Mouse (Mus musculus) cerebellum, adult 9-10 months (tissue): ENCODE data around the gene Acvr1.
A peak's percentile ranks its signal among the peaks of the same experiment; 100 is the strongest.

Experiments used
- DNase-seq: peaks from one replicate; pipeline ENCODE4 v3.0.0; 2022

The Acvr1 gene

GRCm38 (mm10) chr2:58516920-58517319 is 50.0 kb downstream of the Acvr1 start:
- no peak for DNase-seq

DNA sequence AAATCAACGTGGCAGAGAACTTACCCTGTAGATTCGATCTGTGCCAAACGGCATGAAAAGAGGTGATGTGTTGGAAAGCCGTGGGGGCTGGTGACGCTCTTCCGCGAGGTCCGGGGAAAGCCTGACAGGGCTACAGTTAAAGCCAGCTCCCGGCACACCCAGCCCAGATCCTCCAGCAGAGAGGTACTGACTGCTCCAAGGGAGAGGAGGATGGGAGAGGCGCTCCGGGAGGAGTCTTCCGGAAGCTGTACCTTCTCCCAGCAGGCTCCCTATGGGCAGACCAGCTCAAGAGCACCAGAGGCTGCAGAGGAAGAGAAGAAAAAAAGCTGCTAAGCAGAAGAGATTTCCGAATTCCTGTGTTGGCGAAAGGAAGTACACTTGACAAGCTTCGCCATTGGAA is 51.0 kb downstream of the Acvr1 start:
- no peak for DNase-seq

DNA sequence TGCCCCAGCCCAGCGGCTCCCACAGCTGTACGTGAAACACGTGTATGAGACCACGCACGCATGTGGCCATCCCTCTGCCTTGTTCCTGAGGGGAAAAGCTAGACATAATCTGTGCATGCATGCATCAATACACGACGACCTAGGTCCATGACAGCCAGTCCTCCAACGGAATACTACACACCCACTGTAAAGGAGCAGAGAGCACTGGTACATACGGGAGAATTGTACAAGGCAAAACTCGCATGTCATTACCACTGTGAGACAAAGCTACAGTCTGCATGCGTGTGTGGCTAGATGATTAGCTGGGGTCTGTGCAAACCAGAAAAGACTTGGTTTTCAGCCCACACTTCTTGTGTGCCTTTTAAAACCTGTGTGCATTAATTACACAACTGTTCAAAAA is 52.5 kb downstream of the Acvr1 start:
- DNase-seq = no peak

DNA sequence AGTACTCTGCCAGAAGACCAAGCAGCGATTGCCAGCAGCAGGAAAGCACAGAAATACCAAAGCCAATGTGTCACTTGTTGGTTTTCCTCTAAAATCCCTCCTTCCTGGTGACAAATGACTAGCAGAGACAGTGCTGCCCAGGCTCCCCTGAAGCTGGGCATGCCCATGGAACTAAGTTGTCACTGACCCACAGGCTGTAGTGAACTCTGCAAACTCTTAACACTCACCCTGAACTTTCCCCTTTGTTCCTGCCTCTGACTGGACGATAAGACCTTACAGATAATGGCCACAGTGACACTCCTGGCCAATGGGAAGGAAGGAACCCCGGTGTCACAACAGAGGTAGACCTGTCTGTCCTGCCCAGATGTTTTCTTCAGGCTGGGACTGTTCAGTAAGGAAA is 53.7 kb downstream of the Acvr1 start:
- DNase-seq = no peak

DNA sequence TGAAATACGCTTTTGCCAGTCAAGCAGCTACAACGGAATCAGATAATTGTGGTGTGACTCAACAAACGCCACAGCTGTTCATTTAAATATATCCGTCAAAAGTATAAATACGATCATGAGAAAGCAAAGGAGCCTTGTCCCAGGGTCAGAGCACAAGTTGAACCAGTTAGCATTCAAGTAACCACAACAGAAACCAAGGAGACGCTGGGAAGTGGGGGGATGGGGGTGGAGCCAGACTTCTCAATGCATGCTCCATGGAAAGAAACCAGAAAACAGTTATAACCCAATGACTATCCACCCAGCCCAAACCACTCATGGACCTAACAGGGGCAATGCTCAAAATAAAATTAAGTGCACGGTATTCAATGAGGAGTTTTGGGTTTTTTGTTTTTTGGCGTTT is 56.8 kb downstream of the Acvr1 start:
- no peak for DNase-seq

DNA sequence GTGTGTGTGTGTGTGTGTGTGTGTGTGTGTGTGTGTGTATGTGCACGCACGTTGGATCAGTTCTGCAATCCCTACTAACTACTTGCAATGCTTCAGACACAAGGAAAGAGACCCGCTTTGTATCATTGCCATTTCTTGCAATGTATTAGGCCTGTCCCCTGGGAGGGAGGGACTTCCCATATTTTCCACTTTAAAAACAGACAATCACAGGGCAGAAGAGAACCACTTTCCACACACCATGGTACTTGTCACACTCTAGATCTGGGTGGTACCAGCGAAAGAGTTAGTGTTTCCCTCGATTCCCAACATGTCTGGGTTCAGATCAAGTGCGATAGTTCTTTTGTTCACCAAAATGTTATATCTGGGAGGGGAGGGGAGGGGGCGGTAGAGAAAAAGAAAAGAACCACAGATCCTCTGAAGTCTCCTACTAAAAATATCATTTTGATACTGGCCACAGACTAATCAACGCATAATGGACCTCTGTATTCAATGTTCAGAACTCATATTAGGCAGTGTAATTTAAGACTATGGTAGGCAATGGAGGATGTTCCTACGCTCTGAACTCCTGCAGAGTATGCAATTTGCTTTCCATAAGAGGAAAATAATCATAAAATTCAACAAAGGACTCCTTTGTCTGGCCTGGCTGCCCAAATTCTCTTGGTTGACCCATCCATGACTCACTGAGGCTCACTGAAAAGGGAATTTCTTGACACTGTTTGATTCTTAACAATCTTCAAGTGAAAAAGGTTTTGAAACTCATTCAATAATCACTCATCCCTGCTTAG is 61.5 kb downstream of the Acvr1 start:
- DNase-seq = no peak

GRCm38 (mm10) chr2:58496647-58497410 is 70.1 kb downstream of the Acvr1 start:
- no peak for DNase-seq

DNA sequence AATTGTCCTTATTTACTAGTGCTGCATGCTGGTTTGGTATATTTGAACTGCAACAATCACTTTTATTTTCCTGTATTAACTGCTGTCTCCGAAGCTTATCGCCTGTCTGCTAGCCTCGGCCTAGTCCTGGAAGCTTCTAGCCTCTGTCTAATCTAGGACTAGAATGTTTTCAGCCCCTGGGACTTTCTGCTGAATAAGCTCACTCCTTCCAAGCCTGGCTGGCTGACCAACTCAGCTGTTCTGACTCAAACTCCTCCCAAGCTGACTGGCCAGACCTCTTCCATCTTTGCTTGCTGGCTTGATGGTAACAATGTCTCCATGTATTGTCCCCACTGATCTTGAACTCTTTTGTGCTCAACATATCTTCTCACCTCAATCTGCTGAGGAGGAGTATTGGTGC is 71.7 kb downstream of the Acvr1 start:
- DNase-seq = no peak

DNA sequence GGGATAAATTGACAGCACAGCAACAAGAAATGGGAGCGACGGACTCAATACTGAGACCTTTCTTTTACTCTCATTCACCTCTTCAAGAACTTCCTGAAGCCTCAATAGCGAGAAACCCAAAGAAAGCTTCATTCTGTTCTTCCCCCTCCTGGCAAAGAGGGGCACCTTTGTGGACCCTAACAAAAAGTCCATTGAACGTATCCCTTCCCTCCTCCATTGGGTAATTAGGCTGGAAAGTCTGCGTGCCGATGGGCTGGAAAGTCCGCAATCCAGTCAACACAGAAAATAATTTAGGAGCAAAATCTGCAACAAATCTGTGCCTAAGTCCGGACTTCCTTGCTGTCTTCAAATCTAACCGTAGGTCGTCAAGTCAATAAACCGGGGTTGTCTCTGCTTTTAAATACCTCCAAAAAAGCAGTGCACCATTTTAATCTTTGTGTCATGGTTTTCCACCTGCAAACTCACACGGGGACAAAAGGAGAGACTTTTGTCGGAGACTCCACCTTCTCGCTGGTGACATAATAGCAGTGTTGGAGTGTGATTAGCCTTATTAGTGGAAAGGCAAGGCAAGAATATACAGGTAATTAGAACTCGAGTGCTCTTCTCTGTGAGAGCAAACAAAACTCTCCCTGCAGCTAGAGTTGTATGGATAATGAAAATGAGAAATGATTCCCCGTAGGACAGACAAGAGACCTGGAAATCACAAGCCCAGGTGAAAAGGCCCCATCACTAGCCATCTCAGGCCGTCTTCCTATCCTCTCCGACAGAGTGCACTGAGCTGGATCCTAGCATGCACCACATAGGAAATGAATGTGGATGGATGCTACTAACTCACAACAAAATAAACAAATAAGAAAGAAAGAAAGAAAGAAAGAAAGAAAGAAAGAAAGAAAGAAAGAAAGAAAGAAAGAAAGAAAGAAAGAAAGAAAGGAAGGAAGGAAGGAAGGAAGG is 73.0 kb downstream of the Acvr1 start:
- no peak for DNase-seq

GRCm38 (mm10) chr2:58489275-58489674 is 77.7 kb downstream of the Acvr1 start:
- DNase-seq = peak; percentile 40

- no peak for DNase-seq
These were observed 78.6 kb downstream of the Acvr1 start for GRCm38 (mm10) chr2:58488404-58488803.

DNA sequence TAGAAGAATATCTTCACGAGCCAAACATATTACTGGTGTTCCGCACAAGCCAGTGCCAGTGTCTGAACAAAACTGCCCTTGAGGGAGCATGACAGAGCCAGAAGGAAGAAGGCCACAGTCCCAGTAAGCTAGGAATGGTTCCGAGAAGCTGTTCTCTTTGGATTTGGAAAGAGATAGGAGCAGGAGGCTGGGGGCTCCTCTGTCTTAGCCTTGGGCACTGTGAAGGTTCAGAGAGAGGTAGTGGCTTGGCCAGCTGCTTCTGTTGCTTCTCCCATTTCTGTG is 79.7 kb downstream of the Acvr1 start:
- DNase-seq = no peak

- DNase-seq = no peak
These were observed 80.3 kb downstream of the Acvr1 start for GRCm38 (mm10) chr2:58486441-58487278.

DNA sequence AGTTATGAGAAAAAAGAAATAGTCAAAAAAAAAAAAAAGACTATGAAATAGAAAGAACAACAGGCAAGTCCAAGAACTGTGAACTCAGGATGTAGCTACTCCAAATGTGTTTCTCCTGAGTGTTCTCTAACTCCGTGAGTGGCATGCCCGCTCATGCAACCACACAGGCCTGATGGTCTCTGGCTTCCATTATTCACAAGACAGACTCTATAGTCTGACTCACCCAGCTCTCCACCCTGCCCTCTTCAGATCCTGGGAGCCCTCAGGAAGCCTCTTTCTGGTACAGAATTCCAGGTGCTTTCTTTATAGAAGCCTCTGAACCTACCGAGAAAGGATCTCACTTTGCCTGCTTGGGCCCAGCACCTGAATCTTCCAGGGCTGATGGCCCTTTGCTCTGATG is 81.3 kb downstream of the Acvr1 start:
- no peak for DNase-seq

GRCm38 (mm10) chr2:58485152-58485551 is 81.8 kb downstream of the Acvr1 start:
- peak; percentile 45 for DNase-seq

GRCm38 (mm10) chr2:58484284-58484965 is 82.5 kb downstream of the Acvr1 start:
- no peak for DNase-seq

DNA sequence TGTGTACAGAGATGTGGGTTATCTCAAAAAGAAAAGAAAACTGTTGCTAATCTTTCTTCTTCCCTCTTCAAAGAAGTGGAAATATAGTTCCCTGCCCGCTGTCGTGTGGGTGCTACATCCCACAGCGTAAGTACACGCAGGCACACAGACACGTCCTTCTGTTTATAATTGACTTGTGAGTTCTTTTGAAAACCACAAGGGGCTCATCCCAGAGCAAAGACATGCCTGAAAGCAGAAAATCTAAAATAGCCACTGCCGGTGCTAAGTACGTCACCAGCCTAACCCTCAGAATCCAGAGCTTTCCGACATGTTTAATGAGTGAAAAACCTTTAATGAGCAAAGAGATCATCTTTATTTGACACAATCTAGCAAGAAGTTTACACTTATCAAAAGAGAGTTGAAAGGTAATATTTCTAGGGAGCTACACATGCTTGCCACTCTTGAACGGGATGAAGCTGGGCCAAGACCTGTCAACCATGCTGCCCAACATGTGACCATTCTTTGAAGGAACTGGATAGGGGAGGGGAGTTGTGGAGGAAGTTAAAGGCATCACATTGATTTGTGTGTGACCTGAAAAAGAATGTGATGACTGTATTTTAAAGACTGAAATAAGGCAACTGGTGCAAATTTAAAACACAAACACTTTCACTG is 85.4 kb downstream of the Acvr1 start:
- DNase-seq = no peak

DNA sequence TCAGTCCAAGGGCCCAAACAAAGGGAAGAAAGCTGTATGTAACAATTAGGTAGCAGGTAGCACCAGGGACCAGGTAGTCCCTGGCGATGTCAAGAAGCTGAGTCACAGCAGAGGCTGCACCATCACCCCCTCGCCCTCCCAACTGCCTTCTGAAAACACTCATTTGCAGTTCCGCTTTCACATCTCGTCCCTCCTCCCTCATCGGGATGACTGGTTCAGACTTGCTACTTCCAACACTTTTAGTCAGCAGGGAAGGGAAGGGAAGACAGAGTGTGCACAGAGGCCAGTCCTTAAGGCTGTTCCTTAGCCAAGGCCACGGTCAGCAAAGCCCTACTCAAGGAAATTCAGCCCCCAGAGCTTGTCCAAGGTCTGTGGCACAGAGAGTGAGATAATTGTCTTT is 86.2 kb downstream of the Acvr1 start:
- no peak for DNase-seq

GRCm38 (mm10) chr2:58479536-58479935 is 87.4 kb downstream of the Acvr1 start:
- no peak for DNase-seq

DNA sequence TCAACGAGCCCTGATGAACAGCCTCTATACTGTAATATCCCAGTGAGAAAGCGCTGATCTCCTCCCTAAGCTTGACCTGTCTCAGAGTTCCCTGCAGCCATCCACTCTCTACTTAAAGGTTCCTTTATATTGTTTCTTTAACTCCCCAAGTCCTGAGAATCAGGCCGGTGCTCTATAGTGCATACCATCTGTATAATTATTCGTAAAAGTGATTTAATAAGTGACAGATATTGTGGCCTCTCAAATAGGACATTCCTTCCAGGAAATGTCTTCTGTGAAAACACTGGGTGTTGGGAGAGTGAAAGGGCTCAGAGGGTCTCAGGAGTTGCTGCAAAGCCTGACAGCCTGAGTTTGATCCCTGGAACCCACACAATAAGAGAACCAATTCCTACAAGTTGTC is 88.8 kb downstream of the Acvr1 start:
- no peak for DNase-seq

DNA sequence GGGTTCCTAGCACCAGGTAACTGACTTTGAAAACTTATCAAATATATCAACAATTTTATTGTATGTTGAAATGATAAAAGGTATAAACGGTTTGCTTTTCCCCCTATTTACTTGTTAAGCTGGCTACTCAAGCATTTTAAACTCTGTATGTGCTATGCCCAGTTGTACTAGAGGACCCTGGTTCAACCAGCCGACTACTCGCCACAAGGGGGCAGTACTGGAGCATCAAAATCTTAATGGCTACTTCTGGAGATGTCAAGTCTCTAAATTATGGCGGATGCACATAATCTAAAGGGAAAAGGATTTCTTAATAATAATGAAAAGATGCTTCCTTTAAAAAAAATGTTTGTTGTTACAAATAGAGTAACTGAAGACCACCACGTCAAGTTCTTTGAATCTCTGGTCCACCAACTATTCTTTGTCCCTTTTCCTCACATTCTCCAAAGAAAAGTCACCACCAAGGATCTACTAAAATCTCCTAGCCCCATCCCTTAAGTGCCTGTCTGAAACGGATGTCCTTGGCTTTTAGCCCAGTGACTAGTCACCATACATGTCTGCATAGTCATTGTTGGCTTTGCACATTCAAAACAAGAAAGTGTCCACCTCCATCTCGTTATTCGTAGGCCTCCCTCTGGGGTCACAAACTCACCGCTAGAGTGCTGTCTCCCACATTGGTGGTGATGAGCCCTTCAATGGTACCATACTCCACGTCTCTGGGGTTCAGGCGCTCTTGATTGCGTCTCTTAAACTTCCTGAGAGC is 89.8 kb downstream of the Acvr1 start:
- DNase-seq = peak; percentile 93
